Mouse (Mus musculus): ENCODE data around the gene Zkscan1. TPM values are rescaled to one million over a fixed set of nuclear protein-coding genes. Genes with fewer than 3 reads are reported as not detected.
"Not testable (repeated sequence)": the region's sequence is repeated elsewhere in the genome, so short reads cannot be mapped to it uniquely, and the experiment has no call there.

Zkscan1 gene
- polyA plus RNA-seq, 1 experiment from 2014 or later: 3.8 TPM

DNA sequence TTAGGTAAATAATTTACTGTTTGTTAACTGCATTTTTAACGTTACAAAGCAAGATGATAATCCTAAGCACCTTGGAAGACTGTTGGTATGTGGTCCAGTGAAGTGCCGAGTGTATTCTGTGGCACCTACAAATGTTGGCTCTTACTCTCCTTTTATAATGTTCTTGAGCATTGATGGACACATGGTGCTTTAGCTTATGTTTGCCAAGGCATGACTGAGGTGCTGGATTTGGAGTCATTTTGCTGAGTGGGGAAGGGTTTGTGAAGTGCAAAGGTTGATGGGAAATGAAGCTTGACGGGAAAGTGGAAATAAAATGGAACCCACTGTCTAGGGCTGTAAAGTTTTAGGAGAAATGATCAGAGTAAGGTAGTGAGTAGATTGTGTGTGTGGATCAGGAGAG is 3.5 kb downstream of the Zkscan1 start:
- Histone ChIP-seq H3K4me1 (replicated peaks) (peaks cover 54% of the 10 kb centered on the region), H3K36me3 (peaks cover 28% of the 10 kb centered on the region), H3K27ac (peak overlapping the region; percentile 58; the same call in 1 of the 2 replicates), H3K27me3 (no peaks in the 10 kb centered on the region), H3K4me3 (replicated peaks) (no peak overlapping the region), H3K9ac (peak overlapping the region; percentile 44; the same call in 1 of the 2 replicates), H3K9me3 (replicated peaks) (no peaks in the 10 kb centered on the region), H3K4me2 (peak overlapping the region; percentile 33)
- 68% methylated on average over 3 of the region's 3 CpGs for WGBS (ENCODE audit: insufficient replicate concordance)
- no peak for DNase-seq
- no peak for ATAC-seq (ENCODE audit: low read depth)

DNA sequence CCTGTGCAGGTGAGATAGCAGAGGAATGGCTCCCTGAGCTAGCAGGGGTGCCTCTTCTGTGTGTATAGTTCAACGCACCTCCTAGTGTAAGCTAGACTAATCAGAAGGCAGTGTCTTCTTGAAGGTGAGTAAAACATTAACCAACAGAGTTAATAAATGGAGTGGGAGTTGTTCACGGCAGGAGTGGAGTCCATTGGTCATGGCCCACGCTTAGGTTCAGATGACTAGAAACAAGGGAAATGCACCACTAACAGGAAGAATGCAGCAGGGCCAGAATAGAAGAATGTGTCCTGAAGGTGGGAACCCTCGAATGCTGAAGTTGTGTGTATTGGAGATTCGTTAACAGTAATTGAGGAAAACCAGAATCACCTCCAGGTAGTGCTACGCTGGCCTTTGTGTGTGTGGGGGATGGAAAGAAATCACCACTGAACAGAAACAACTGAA is 4.2 kb downstream of the Zkscan1 start:
- Histone ChIP-seq H3K36me3 (peaks cover 36% of the 10 kb centered on the region), H3K27ac (peak overlapping the region; percentile 58), H3K4me3 (replicated peaks) (peak overlapping the region; percentile 6; the same call in 1 of the 2 replicates), H3K4me1 (replicated peaks) (peaks cover 47% of the 10 kb centered on the region), H3K9me3 (replicated peaks) (no peaks in the 10 kb centered on the region), H3K27me3 (no peaks in the 10 kb centered on the region), H3K9ac (peak overlapping the region; percentile 44), H3K4me2 (peak overlapping the region; percentile 33; the same call in 1 of the 2 replicates)
- 60% methylated on average over 6 of the region's 6 CpGs for WGBS (ENCODE audit: insufficient replicate concordance)
- no peak for DNase-seq
- peak; percentile 25 for ATAC-seq (ENCODE audit: low read depth)

DNA sequence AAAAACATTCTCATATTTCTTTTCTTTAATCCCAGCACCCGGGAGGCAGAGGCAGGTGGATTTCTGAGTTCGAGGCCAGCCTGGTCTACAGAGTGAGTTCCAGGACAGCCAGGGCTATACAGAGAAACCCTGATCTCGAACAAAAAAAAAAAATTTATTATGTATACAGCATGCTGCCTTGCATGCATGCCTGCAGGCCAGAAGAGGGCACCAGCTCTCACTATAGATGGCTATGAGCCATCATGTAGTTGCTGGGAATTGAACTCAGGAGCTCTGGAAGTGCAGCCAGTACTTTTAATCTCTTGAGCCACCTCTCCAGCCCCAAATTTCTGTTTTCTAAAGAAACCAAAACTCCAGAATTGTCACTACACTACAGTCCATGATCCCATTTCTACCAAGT is 5.4 kb downstream of the Zkscan1 start:
- DNase-seq (no peak), ATAC-seq (ENCODE audit: low read depth) (no peak)
- Histone ChIP-seq H3K4me2 (no peak overlapping the region), H3K27ac (no peak overlapping the region), H3K4me3 (replicated peaks) (no peak overlapping the region), H3K9ac (no peak overlapping the region), H3K36me3 (peaks cover 47% of the 10 kb centered on the region), H3K4me1 (replicated peaks) (peaks cover 42% of the 10 kb centered on the region), H3K9me3 (replicated peaks) (no peaks in the 10 kb centered on the region), H3K27me3 (no peaks in the 10 kb centered on the region)
- 68% methylated on average over 3 of the region's 3 CpGs for WGBS (ENCODE audit: insufficient replicate concordance)

DNA sequence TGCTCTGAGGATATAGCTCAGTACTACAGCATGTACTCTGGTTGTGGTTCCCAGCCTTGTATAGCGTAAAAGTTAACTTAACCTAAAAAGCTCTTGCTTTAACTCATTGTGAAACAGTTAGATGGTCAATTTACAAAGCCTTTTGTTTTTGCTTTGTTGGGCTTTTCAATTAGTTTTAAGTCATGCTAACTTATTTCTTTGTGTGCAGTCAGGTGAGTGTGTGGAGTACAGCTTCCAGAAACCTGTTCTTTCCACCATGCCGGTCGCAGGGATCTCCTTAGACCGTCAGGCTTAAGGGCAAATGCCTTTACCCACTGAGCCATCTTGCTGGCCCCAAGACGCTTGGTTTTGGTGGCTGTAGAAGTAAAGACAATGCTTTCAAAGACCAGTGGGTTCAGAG is 5.9 kb downstream of the Zkscan1 start:
- H3K27ac ChIP-seq: no peak overlapping the region
- WGBS (ENCODE audit: insufficient replicate concordance): 90% methylated on average over 5 of the region's 5 CpGs
- peaks cover 52% of the 10 kb centered on the region for H3K36me3 ChIP-seq

DNA sequence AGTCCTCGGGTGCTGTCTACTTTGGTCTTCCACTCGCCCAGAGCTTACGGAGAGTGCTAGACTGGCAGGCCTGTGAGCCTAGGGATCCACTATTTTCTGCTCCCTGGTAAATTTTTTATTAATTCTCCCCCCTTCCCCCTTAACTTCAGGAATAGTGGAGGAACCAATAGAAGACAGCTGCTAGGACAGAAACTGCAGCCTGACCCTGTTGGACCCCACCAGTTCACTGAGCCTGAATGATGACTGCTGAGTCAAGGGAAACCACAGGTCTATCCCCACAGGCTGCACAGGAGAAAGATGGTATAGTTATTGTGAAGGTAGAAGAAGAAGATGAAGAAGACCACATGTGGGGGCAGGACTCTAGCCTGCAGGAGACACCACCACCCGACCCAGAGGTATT is 7.9 kb downstream of the Zkscan1 start:
- Histone ChIP-seq H3K36me3 (peaks cover 64% of the 10 kb centered on the region), H3K27me3 (no peaks in the 10 kb centered on the region)
- ATAC-seq (ENCODE audit: low read depth): no peak

More for the DNA sequence above, 5.9 kb downstream of the Zkscan1 start:
- no peak overlapping the region for H3K4me3 ChIP-seq (replicated peaks)
- no peak overlapping the region for H3K9ac ChIP-seq
- peaks cover 38% of the 10 kb centered on the region for H3K4me1 ChIP-seq (replicated peaks)
- H3K27me3 ChIP-seq: no peaks in the 10 kb centered on the region
- ATAC-seq (ENCODE audit: low read depth) (no peak), DNase-seq (no peak)
- H3K4me2 ChIP-seq: no peak overlapping the region
- H3K9me3 ChIP-seq (replicated peaks): no peaks in the 10 kb centered on the region

DNA sequence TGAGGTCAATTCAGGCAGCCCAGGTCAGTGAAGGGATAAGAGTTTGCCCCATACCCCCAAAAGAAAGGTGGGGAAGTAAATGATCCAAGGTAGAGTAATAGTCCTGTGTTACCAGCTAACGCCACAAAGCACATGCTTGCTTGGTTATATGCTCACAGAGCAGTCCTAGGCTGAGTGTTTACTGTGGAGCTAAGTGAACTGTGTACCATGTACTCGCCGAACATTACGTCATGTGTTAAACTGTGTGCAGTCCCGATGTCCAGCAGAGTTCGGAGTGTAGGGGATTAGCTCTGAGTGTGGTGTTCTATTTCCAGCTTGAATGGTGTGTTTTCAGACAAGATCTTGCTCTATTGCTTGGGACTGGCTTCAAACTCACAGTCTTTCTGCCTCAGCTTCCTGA is 9.6 kb downstream of the Zkscan1 start:
- H3K36me3 ChIP-seq: peaks cover 69% of the 10 kb centered on the region
- peak; percentile 76 for ATAC-seq (ENCODE audit: low read depth)

More for the DNA sequence above, 7.9 kb downstream of the Zkscan1 start:
- H3K4me1 ChIP-seq (replicated peaks): peaks cover 17% of the 10 kb centered on the region
- no peak overlapping the region for H3K4me2 ChIP-seq
- 84% methylated on average over 4 of the region's 4 CpGs for WGBS (ENCODE audit: insufficient replicate concordance)
- no peak overlapping the region for H3K27ac ChIP-seq
- no peak overlapping the region for H3K9ac ChIP-seq
- H3K4me3 ChIP-seq (replicated peaks): no peak overlapping the region
- no peaks in the 10 kb centered on the region for H3K9me3 ChIP-seq (replicated peaks)
- no peak for DNase-seq

DNA sequence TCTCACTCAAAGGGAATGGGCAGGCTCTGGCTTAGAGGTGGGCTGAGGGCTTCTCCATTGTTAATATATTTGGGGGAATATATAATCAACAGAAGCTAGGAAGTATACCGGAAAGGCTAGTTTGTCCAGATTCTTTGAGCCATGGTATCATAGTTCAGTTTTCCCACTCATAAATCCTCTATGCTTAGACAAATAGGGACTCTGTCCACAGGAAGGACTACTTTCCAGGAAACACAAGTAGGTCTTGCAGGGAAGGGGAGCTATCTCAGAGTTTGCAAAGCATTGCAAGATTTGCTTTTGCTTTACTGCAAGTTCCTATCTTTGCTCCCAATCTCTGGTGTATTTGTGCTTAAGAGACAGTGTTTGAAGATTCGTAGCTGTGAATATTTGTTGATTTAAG is 20.1 kb downstream of the Zkscan1 start:
- peaks cover 45% of the 10 kb centered on the region for H3K36me3 ChIP-seq
- no peaks in the 10 kb centered on the region for H3K27me3 ChIP-seq
- no peak overlapping the region for H3K27ac ChIP-seq
- H3K4me1 ChIP-seq (replicated peaks): no peaks in the 10 kb centered on the region
- 80% methylated on average over 2 of the region's 2 CpGs for WGBS (ENCODE audit: insufficient replicate concordance)
- no peaks in the 10 kb centered on the region for H3K9me3 ChIP-seq (replicated peaks)
- no peak overlapping the region for H3K4me2 ChIP-seq
- H3K4me3 ChIP-seq (replicated peaks): no peak overlapping the region
- DNase-seq (no peak), ATAC-seq (ENCODE audit: low read depth) (no peak)
- no peak overlapping the region for H3K9ac ChIP-seq

More for the DNA sequence above, 9.6 kb downstream of the Zkscan1 start:
- DNase-seq: no peak
- Histone ChIP-seq H3K4me3 (replicated peaks) (no peak overlapping the region), H3K9ac (no peak overlapping the region), H3K9me3 (replicated peaks) (no peaks in the 10 kb centered on the region), H3K27ac (no peak overlapping the region), H3K4me1 (replicated peaks) (peaks cover under 1% of the 10 kb centered on the region), H3K27me3 (no peaks in the 10 kb centered on the region), H3K4me2 (no peak overlapping the region)
- WGBS (ENCODE audit: insufficient replicate concordance): 83% methylated on average over 6 of the region's 6 CpGs

DNA sequence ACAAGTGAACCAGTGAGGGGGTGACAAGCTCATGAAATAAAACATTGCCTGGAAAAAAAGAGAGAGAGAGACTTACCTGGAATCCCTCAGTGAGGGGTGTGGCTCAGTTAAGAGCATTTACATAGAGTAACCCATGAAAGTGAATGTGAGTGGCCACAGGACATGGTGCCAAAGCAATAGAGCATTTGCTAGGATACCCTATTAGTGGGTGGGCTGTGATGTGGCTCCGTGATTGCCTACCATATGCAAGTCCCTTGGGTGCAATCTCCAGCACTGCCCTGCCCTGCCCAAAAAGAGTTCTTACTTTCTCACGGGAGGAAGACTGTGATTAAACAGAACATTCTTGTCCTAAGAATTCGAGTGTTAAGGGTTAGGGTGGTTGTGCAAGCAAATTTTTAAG is 22.2 kb downstream of the Zkscan1 start:
- H3K9me3 ChIP-seq (replicated peaks): no peaks in the 10 kb centered on the region
- H3K4me2 ChIP-seq: no peak overlapping the region
- WGBS (ENCODE audit: insufficient replicate concordance): 50% methylated on average over 3 of the region's 3 CpGs
- H3K4me3 ChIP-seq (replicated peaks): no peak overlapping the region
- ATAC-seq (ENCODE audit: low read depth) (no peak), DNase-seq (no peak)
- H3K36me3 ChIP-seq: peaks cover 23% of the 10 kb centered on the region
- no peak overlapping the region for H3K27ac ChIP-seq
- no peaks in the 10 kb centered on the region for H3K27me3 ChIP-seq
- H3K4me1 ChIP-seq (replicated peaks): no peaks in the 10 kb centered on the region
- no peak overlapping the region for H3K9ac ChIP-seq

DNA sequence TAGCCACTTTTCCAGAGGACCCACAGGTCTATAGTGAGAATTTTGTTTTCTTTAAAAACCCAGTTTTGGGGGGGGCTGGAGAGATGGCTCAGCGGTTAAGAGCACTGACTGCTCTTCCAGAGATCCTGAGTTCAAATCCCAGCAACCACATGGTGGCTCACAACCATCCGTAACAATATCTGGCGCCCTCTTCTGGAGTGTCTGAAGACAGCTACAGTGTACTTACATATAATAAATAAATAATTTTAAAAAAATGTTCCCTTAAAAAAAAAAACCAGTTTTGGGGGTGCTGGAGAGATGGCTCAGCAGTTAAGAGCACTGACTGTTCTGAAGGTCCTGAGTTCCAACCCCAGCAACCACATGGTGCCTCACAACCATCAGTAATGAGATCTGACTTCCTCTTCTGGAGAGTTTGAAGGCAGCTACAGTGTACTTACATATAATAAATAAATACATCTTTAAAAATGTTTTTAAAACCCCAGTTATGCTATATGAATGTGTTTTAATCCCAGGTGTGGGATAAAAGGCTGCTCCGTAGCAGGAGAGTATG is 25.0 kb downstream of the Zkscan1 start:
- WGBS (ENCODE audit: insufficient replicate concordance): 58% methylated on average over 4 of the region's 4 CpGs
- H3K27me3 ChIP-seq; H3K27ac ChIP-seq; H3K4me2 ChIP-seq; H3K4me1 ChIP-seq (replicated peaks); H3K36me3 ChIP-seq; H3K4me3 ChIP-seq (replicated peaks); DNase-seq; ATAC-seq (ENCODE audit: low read depth); H3K9ac ChIP-seq; H3K9me3 ChIP-seq (replicated peaks): not testable (repeated sequence)

DNA sequence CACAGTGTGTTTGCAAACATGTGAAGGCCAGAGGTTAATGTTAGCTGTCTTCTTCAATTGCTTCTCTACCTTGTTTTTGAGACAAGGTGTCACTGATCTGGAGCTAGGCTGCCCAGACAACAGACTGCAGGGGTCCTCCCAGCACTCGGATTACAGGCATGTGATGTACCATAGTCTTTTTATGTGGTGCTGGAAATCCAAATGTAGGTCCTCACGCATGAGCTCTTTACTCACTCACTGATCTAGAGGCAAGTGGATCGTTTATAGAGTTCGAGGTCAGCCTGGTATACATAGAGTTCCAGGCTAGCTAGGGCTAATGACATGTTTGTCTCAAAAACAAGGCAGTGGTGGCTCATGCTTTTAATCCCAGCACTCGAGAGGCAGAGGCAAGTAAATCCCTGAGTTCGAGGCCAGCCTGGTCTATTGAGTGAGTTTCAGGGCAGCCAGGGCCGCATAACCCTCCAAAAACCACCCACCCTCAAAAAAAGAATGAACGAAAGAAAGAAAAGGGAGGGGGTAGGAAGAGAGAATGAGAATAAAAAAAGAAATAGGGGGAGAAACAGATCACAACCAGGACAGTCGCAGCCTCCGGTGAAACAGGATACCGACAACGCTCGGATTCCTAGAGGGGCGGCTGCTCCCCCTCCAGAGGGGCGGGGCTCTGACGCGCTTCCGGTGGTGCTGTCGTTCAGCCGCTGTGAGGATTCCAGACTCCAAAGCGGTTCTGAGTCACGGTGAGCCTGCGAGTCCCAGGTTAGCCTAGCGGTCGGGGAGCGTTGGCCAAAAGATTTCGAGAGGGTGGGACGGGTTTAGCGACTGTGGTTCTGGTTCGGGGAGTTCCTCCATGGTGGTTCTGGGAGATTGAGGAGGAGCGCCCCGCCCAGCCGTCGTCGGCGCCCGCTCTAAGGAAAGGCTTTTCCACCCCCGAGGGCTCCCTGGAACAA is 31.6 kb downstream of the Zkscan1 start, which contains the start of gene Zscan21:
TSS of gene Zscan21 (plus strand) at position 649 of the 944 bp plus-strand sequence.
- peak within 1 kb of the TSS; percentile 70 for H3K4me3 ChIP-seq (replicated peaks)
- DNase-seq: peak; percentile 84
- no peaks in the 10 kb centered on the region for H3K9me3 ChIP-seq (replicated peaks)
- 6% methylated on average over 38 of the region's 38 CpGs for WGBS (ENCODE audit: insufficient replicate concordance)
- H3K36me3 ChIP-seq: peaks cover 10% of the 10 kb centered on the region; the same call in 1 of the 2 replicates
- ATAC-seq (ENCODE audit: low read depth): peak; percentile 96
- H3K4me1 ChIP-seq (replicated peaks): peaks cover 37% of the 10 kb centered on the region
- no peaks in the 10 kb centered on the region for H3K27me3 ChIP-seq
- peak within 1 kb of the TSS; percentile 77 for H3K9ac ChIP-seq
- H3K4me2 ChIP-seq: peak within 1 kb of the TSS; percentile 78
- H3K27ac ChIP-seq: peak within 1 kb of the TSS; percentile 91

DNA sequence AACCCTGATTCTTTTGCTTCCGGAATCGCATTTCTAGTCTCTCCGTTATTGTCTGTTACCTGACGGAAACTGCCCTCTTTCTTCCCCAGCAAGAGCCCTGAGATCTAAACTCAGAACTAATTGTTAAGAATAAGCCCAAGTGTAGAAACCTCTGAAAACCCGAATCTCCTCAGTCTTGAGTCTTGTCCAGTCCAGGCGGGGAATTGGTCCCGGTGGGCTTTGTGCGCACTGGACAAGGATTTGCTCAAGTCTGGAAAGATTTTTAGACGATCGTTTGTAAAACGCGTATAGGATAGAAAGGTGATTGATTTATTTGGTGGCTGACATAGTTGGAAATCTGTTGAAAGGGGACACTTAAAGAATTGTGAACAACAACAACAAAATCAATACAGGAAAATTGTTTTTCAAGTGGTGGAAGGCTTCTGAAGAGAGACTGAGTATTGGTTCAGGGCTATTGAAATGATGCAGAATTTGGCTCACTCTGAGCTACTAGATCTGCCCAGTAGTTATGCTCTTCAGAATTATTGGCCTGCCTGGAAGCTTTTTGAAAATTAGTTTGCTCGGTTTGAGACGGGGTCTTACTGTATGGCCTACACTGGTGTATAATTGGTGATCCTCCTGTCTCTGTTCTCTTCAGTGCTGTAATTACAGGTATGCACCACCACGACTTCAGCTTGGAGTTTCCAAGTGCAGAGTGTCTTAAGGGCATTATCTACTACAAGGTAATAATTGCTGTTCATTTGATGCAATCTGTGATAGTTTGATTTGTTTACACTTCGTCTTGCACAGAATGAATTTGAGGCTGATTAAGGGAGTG is 32.5 kb downstream of the Zkscan1 start:
- 8% methylated on average over 16 of the region's 16 CpGs for WGBS (ENCODE audit: insufficient replicate concordance)
- Histone ChIP-seq H3K27me3 (no peaks in the 10 kb centered on the region), H3K27ac (peak overlapping the region; percentile 91), H3K4me3 (replicated peaks) (peak overlapping the region; percentile 70), H3K9ac (peak overlapping the region; percentile 77), H3K9me3 (replicated peaks) (no peaks in the 10 kb centered on the region), H3K36me3 (peaks cover 13% of the 10 kb centered on the region; the same call in 1 of the 2 replicates), H3K4me1 (replicated peaks) (peaks cover 37% of the 10 kb centered on the region), H3K4me2 (peak overlapping the region; percentile 78)
- ATAC-seq (ENCODE audit: low read depth) (peak; percentile 28; the same call in 1 of the 2 replicates), DNase-seq (no peak)
